Mouse (Mus musculus) G1E (cell line): ENCODE data around the gene Dab1.

Experiments
- CTCF ChIP-seq: IDR thresholded peaks from 2 replicates; pipeline ENCODE4 v1.5.1; 2012; ENCODE audit warnings: low read depth, low read length, inconsistent platforms, mixed read lengths
- GATA2 ChIP-seq: IDR thresholded peaks from 2 replicates; pipeline ENCODE4 v1.6.1; 2012; ENCODE audit warnings: low read depth, low read length, inconsistent platforms, borderline replicate concordance
- TAL1 ChIP-seq: conservative IDR thresholded peaks from 2 replicates; pipeline ENCODE4 v1.6.1; 2012; ENCODE audit warnings: low read depth, low read length, inconsistent platforms, mixed read lengths

DNA sequence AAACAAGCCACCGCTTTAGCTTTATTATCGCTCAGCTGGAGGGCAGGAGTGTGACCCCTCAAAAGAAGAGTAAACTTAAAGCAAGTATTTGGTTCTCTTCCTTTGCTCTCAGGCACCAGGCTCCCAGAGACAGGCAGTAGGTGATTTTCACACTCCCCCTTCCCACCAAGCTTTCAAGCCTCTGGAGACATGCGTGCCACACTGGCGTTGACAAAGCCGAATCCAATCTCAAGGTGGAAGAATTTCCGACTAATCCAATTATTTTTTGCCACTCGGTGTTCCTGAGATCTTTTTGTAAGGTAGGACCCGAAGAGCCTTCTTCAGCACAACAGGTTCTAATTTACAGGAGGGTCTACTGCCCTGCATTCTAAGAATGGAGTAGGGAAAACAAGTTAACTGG, 747.3 kb downstream of the Dab1 start:
- TF ChIP-seq CTCF (no peak), TAL1 (no peak), GATA2 (no peak)
